Mouse (Mus musculus): Measurements from ENCODE around the gene Abat. TPM values are rescaled to one million over a fixed set of nuclear protein-coding genes. Genes with fewer than 3 reads are reported as not detected.
A peak's percentile ranks its signal among the peaks of the same experiment; 100 is the strongest.

Gene Abat
- 10 to 100 TPM; 77.3 to 82.1 TPM for total RNA-seq (2021)
- long read RNA-seq, experiment 1, full-length matches to known transcripts = 6 of 21 reads
- long read RNA-seq, experiment 1, partial matches to known transcripts = 4 of 21 reads
- long read RNA-seq, experiment 1, other reads (novel, unspliced or antisense) = 11 of 21 reads
- long read RNA-seq, experiment 2, full-length matches to known transcripts = 12 of 15 reads
- long read RNA-seq, experiment 2, partial matches to known transcripts = 0 of 15 reads
- long read RNA-seq, experiment 2, other reads (novel, unspliced or antisense) = 3 of 15 reads

DNA sequence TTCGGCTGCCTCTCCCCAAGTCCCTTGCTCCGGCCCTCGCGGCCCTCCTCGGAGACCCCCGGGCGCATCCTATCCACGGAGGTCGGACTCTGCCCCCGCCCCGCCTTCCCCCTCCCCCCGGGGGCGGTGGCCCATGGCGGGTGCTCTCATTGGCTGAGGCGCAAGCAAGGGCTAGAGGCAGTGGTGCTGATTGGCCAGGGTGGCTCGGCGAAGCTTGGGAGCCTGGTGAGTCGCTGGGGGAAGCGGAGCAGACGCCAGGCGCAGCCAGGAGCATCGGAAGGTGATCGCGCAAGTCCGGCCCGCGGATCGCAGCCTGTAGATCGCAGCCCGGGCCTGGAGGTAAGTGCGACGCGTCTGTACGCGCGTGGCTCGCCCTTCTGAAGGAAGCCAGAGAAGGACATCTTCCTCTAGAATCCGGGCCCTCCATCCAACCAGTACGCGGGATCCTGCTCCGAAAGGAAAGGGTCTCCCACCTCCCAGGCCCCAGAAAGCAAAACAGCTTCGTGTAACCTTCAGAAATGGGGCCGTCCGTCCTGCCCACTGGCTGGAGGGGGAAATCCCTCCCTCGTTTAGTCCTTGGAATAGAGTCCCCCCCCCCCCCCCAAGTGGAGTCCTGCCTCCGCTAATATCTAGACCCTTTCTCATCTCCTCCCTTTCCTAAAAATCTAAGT is at the start of gene Abat:
TSS of gene Abat (plus strand) at position 194 of the 671 bp plus-strand sequence.
- DNase-seq = peak; percentile 96 to 97

DNA sequence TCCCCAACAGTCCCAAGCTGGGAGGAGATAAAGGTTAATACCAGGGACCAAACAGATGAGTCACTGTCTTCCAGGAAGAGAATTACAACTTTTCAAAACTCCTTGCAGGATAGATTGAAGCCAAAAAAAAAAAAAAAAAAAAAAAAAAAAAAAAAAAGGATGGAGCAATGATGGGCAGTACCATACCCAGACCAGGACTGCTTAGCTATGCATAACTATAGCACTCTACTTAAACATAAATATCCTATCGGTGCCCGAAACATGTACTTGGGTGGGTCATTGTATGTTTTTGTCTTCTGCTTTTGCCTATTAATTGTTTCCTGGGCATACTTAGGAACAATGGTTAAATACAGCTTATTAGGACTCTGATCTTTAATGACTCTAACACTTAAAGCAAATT is 43.1 kb upstream of the Abat start:
- no peak for DNase-seq

DNA sequence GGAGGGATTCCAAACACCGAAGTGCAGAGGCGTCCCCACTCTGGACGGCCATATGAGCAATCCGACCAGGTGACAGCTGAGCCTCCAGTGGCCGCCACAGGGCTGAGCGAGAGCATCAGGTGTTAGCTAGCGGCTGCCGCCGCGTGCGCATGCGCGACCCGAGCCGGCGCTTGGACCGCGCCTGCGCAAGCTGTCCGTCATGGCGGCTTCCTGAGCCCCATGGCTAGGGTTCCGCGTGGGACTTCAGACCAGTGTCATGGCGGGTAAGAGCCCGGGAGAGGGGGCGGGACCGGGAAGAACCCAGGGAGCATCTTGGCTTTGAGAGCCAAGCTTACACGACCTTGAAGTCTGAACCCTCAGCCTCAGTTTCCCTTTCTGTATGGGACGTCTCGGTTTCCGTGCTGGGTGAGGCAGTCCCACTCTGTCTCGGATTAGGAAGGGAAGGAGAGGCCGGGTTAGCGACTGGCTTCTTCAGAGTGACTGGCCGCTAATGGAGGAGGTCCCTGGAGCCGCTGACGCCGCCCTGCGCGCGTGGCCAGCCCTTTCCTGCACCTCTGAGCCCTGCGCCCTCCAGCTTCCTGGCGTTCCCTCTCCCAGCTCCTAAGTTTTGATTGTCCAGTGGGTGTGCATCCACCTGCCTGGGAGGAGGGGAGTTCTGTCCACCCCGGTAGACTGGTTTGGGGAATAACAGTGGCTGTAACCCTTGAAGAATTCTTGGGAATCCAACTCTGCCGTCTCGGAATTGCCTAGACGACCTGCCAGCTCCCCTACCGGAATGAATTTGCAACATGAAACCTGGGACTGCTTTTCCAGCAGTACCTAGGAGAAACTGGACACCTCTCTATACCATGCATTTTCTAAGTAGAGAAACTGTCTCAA is 42.4 kb upstream of the Abat start, which contains the start of gene Mettl22:
TSS of gene Mettl22 (plus strand) at position 186 of the 879 bp plus-strand sequence.
- DNase-seq = peak; percentile 91 to 94

DNA sequence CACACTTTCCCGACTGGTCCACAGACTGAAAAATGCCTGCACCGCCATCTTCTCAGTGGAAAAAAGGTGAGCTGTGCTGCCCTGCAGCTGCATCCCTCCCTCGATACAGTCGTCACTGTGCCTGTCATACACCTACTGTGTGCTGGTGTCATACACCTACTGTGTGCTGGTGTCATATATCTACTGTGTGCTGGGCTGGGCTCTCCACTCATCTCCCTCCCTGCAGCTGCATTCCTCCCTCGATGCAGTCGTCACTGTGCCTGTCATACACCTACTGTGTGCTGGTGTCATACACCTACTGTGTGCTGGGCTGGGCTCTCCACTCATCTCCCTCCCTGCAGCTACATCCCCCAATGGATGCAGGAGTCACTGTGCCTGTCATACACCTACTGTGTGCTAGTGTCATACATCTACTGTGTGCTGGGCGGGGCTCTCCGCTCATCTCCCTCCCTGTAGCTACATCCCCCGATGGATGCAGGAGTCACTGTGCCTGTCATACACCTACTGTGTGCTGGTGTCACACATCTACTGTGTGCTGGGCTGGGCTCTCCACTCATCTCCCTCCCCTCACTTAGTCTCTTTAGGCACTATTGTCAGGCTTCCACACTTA is 25.7 kb upstream of the Abat start:
- DNase-seq = no peak

DNA sequence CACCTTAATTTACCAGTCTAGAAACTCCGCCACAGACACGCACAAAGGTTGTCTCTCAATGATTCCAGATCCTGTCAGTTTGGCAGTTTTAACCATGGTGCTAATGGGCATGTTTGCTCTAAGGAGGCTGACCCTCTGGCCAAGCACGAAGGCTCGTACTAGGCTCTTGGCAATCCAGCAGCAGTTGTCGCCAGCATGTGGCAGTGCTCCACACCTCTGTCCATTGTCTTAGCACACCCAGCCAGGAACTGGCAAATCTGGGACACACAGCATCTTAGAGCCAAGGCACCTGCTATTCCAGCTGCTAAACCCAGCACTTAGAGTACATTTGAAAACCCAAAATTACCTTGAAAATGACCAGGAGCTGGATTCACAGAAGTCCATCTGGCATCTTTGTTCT is 23.9 kb upstream of the Abat start:
- no peak for DNase-seq

DNA sequence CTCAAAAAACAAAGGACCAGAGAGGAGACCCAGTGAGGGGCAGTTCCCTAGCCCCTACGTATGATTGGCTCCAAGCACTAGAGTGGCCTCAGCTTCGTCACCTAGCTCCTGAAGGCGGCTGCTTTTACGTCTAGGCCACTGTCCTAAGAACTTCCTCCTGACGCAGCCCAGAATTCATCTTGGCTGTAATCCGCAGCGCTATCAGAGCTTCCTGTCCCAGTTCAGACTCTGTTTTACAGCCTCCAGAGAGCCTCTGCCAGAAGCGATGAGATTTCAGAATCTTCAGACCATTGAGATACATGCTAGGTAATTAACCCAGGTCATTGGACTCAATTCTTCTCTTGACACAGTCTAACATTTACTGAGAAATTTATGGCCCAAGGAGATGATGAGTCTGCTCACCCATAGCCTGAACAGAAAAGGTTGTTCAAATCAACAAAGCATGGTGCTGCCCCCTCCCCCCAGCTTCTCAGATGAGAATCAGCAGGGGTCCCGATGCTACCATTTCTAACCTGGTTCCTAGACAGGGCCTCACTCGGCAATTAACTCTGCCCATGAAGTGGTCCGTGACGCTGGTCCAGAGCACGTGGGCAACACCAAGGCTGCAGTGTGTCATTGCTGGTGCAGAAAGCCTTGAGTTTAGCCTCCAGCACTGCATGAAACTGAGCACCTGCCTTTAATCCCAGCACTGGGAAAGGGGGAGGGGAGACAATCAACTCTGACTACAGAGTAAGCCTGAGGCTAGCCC is 21.3 kb upstream of the Abat start:
- DNase-seq = peak; percentile 45 to 62

DNA sequence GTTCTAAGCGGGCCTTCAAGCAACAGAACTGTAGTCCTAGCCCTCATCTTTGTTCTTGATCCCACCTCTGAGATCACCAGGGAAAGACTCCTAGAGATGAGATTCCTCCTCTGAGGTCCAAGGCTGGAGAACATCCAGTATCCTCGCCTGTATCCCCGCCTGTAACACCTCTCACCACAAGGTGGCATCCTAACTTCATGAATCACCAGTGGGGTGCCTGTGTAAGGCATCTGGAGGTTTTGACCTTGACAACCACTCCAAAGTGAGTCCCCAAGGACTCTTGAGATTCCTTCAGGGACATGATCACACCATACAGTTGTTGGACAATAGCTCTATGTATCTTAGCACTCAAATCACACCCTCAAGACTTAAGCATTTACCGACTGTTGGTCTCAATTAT is 19.0 kb upstream of the Abat start:
- peak; percentile 69 to 75 for DNase-seq

DNA sequence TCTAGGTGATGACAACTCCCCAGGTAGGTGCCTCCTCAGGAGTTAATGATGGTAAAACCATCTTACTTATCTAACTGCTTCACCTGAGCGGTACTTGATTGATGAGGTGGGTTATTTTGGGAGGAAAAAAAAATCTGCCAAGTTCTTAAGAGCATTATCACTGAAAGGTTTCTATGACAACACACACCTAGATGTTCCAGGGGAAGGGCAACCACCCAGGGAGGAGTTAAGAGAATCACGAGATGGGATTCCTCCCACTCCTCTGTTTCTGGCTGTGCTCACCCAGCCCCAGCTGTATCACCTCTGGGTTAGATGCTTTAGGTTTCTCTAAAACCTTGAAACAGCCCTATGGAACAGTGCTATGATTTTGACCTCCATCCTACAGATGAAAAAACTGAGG is 16.3 kb upstream of the Abat start:
- DNase-seq = no peak

DNA sequence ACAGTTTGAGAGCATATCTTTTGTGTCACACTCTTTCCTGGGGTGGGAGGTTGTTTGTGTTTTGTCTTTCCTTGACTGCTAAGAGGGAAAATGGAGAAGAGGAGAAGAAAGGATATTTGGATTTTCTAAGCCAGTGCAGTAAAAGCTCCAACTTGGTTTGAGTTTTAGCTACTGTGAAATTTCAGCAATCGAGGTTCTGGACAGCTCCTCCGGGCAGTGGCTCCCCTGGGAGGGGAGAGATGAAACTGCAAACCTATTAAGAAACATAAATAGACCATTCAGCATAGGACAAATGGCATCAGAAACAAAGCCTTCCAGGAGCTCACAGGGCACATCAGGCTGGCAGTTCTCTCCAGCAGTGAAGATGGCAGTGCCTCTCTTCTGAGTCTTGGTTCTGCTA is 9.0 kb upstream of the Abat start:
- DNase-seq = peak; percentile 31 to 44

DNA sequence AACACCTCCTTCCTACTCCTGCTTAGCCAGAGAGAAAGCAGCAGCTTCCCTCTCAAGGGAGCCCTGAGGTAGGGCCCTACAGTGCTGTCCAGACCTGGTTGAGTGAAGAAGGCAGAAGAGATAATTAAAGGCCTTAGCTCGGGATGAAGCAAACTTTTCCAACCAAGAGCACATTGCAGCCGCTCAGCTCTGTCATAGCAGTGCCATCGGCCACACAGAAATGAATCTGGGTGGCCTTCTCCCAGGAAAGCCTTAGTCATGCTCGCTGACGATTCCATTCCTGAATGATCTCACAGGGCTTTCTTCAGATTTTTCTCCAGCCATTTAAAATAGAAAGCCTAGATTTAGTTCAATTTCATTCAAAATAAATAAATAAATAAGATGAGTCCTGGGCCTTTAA is 3.3 kb upstream of the Abat start:
- DNase-seq = peak in 1 of 2 experiments; percentile 46

DNA sequence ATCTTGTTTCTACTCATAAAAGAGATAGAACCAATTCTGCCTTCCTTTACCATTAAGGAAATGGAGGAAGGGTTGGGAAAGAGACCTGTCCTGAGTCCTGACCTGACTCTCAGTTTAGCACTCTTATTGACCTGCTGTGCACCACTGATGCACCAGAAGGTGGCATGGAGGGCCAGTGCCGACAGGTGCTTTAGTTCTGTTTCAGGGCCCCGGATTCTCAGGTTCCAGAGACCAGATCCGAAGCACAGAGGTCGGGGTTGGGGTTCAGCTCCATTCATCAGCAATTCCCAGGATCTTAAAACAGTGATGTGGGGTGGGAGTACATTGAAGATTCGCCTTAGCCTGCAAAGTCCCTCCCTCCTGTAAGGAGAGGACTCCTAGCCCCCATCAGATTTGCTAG is 399 bp upstream of the Abat start:
- DNase-seq = no peak

DNA sequence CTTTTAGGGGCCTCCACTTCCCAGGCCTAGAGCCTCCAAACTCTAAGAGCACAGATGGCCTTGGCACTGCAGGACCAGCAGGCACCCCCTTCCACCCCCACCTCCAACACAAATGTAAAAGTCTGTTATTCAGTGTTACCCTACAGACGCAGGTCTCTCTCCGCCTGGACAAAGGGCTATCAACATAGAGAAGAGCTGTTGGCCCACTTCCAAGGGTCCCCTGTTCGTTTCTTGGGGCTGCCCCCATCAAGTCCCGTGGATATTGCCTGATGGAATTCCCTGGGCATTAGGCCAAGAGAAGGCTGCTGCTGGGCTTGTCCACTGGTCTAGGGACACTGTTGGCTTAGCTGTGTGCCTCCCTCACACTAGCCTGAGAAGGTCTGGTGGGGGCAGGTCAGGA is 951 bp downstream of the Abat start:
- DNase-seq = peak; percentile 26 to 52

DNA sequence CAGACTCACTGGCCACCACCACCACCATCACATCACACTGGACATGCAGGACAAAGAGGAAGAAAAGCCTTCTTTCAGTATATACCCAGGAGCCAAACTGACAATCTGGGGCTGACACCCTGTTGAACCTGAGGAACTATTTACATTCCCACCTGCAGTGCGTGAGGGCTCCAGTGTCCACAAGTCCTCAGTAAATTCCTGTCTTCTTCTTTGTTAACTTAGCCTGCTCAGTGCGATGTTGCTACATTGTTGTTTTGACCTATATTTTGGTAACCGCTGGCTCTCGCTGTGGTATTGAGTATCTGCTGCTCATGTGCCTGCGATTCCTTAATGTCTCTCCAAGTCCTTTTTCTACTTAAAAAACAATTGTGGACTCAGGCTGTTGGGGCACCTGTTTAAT is 7.3 kb downstream of the Abat start:
- DNase-seq = no peak

DNA sequence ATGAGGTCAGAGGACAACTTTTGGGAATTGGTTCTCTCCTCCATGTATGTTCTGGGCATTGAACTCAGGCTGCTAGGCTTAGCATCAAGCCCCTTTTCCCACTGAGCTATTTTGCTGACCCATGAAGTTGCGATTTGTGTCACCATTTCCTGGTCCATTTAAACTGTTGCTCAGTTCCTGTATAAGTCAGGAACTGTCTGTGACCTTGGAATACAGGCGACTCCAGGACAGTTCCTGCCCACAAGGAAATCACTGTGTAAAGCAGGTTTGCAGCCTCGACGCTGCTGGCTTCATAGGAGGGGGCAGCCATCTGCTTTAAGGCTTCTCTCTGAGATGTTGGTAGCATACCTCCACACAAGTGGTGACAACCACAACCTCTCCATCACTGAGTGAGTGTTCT is 8.1 kb downstream of the Abat start:
- no peak for DNase-seq

DNA sequence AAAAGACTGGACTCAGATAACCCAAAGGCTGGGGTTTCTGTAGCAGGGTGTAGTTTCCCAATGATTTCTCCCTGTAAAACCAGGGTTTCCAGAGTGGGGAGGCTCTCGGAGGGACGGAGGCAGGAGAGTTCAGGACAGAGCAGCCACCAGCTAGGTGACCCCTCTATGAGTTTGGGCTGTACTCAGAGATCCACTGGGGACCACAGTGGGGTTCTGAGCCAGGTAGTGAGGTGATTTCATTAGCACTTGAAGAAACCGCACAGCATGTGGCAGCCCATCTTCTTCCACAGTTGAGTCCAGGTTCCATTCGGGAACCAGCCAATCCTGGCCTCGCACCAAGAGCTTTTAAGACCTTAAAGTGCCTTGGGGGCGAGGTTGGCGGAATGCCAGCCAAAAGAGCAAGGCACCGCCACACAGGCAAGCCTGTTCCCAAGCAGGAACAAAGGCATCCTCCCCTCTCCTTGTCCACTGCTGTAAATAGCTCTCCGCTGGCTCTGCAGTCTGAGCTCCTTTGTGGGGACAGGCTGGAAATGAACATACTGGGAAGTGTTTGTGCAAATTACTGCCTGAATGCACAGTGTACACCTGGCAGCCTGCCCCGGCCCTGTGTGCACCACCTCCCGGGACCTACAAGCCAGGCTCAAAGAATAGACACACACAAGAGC is 10.4 kb downstream of the Abat start:
- DNase-seq = no peak

DNA sequence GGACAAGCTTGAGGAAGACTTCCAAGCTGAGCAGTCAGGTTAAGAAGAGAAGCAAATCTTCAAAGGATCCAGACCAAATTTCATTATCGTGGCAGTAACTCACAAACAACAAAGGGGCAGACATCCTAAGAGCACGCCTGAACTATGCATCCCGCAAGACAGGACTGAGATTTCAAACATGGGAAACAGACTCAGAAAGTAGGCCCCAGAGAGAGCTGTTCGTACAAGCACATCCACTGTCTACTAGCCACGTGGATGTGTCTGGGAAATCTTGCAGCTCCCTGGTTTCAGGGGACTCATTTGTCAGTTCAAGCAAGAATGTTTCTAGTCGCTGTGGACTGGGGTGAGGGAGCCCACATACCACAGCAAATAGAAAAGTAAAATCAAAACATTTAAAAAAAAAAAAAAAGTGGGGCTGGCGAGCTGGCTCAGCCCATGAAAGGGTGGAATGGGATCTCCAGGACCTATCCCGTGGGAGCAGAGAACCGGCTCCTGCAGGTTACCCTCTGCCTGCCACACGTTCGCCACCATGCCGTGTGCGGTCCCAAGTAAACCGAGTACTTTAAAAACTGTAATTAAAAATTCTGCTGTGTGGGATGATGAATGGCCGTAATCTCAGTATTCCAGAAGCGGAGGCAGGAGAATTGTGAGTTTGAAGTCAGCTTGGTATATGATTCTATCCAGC is 11.1 kb downstream of the Abat start:
- DNase-seq = no peak

DNA sequence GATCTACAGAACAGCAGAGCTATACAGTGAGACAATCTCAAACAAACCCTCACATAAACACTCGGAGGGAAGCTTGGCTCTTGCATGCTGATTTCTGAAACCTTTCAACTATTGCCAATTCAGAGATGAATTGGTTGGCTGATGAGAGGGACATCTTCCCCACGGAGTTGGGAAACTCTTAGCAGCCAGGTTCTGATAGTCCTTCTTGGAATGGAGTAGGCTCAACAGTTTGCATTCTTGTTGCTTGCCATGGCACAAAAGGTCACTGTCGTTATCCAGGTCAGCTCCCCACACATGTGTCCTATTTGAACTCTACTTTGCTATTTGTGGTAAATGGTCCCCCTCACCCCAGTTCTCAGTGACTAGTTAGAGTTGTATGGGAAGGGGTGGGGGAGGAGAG is 12.1 kb downstream of the Abat start:
- no peak for DNase-seq

DNA sequence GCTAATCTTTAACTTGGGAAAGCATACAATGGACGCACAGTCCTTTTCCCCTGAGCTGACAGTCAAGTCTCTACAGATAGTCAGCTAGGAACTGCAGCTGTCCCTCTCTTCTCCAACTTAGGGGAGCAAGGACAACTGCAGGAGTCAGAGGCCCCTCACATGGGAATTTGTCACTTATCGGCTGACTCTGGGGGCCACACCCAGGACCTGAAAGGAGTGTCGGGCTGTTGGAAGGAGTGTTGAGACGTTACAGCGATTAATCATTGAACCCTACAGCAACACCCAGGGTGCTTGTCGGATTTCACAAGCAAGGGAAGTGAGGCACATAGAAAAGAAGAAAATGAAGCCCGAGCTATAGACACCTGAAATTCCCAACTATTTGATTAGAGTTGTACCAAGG is 12.6 kb downstream of the Abat start:
- no peak for DNase-seq

DNA sequence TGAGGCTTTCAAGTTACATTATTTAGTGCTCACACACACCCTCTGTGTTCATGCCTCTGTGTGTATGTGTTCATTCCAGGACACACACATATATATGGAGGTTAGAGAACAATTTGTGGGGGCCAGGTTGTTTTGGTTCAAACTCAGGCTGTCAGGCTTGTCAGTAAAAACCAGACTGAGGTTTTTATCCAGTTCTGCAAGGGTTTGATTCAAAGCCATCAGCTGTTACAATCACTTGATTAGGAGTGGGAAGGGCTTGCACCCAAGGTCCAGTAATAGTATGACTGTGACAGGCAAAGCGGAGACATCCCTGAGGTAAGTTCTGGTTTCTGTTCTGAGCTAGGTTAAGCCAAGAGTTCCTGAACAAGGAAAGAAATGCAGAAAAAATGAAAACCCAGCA is 16.2 kb downstream of the Abat start:
- DNase-seq = no peak

DNA sequence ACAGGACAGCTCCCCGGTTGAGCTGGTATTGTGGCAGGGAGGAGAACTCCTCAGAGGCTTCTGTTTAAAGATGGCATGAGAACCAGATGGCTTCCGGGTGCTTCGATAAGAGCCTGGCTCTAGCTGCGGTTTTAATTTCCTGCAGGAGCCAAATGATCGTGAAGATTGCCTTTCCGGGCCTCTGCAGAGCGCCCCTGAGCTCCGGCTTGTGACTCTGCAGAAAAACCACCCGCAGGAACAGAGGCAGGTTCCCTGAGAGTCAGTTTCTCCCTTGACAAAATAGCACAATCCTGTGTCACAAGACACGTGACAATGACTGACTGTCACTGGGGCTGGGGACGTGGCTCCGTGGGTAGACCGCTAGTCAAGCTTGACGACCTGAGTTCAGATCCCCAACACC is 16.8 kb downstream of the Abat start:
- DNase-seq = no peak

DNA sequence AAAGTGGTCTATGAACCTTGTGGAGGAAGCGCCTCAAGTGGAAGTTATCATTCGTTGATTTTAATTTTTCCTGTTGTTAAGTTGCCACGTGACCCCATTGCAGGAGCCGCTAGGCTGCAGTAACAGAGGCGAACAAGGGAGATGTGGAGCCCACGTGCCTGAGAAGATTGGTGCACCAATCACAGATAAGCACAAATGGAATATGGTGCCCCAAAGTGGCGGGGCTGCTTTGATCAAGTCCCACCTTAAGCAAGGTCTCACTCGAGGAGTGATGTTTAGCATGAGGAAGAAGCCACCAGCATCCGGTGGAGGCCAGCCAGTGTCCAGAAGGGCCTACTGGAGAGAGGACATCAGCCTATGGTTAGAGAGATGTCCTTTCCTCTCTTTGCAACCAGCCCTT is 19.2 kb downstream of the Abat start:
- no peak for DNase-seq
